Mouse (Mus musculus) stomach, embryonic 15.5 days (tissue): Measurements from ENCODE around the gene Cfap74. TPM values are rescaled to one million over a fixed set of nuclear protein-coding genes. Genes with fewer than 3 reads are reported as not detected.

Experiments
- ATAC-seq: fragments of 200-750 bp; cut with Nextera tagmentation; 2 replicates; pipeline ENCODE4 v1.8.0; 2017; ENCODE audit warnings: low read depth, moderate number of reproducible peaks, moderate TSS enrichment; ENCODE audit not compliant: insufficient read depth, low FRiP score
- H3K27ac ChIP-seq: fragments of 300-500 bp; sonication (generic); 2 replicates; pipeline ENCODE4 v1.5.1; 2015; ENCODE audit warnings: mild to moderate bottlenecking, inconsistent platforms
- H3K27me3 ChIP-seq: fragments of 300-500 bp; sonication (generic); replicated peaks from 2 replicates; pipeline ENCODE4 v1.6.1; 2015; ENCODE audit warnings: inconsistent platforms
- H3K36me3 ChIP-seq: fragments of 300-500 bp; sonication (generic); 2 replicates; pipeline ENCODE4 v1.6.1; 2015; ENCODE audit warnings: inconsistent platforms
- H3K4me1 ChIP-seq: fragments of 300-500 bp; sonication (generic); 2 replicates; pipeline ENCODE4 v1.6.1; 2015; ENCODE audit warnings: inconsistent platforms
- H3K4me2 ChIP-seq: fragments of 300-500 bp; sonication (generic); 2 replicates; pipeline ENCODE4 v1.6.1; 2015; ENCODE audit warnings: mild to moderate bottlenecking, inconsistent platforms
- H3K4me3 ChIP-seq: fragments of 300-500 bp; sonication (generic); replicated peaks from 2 replicates; pipeline ENCODE4 v1.5.1; 2015; ENCODE audit warnings: inconsistent platforms
- H3K9ac ChIP-seq: fragments of 300-500 bp; sonication (generic); 2 replicates; pipeline ENCODE4 v1.6.1; 2015; ENCODE audit warnings: inconsistent platforms
- H3K9me3 ChIP-seq: fragments of 300-500 bp; sonication (generic); 2 replicates; pipeline ENCODE4 v1.6.1; 2016; ENCODE audit warnings: inconsistent platforms
- WGBS: fragments of 180-500 bp; shearing (Covaris S2); methylation state at CpG from one replicate; pipeline ENCODE4 v1.1.7; 2015; 5-methylcytosine and 5-hydroxymethylcytosine counted together
- polyA plus RNA-seq: library from polyadenylated mRNA; unstranded; fragments of >200 nt; fragmentation: Nextera tagmentation; extraction: Ambion mirVana; gene quantifications from 2 replicates; pipeline ENCODE4 v1.2.1, GENCODE M21; 2015

The Cfap74 gene
- polyA plus RNA-seq, 1 experiment from 2014 or later = 1.5 TPM

GRCm38 (mm10) chr4:155458575-155458974 is 49.6 kb downstream of the Cfap74 start:
- H3K9ac ChIP-seq = no peak overlapping the region
- H3K36me3 ChIP-seq = no peaks in the 10 kb centered on the region
- no peaks in the 10 kb centered on the region for H3K27me3 ChIP-seq
- no peaks in the 10 kb centered on the region for H3K4me1 ChIP-seq
- H3K4me2 ChIP-seq = no peak overlapping the region
- H3K27ac ChIP-seq = no peak overlapping the region
- no peaks in the 10 kb centered on the region for H3K9me3 ChIP-seq
- no peak overlapping the region for H3K4me3 ChIP-seq
- WGBS = 83% methylated on average over 5 of the region's 5 CpGs
- no peak for ATAC-seq

GRCm38 (mm10) chr4:155463050-155463449 is 54.1 kb downstream of the Cfap74 start:
- Histone ChIP-seq H3K4me3 (no peak overlapping the region), H3K4me1 (no peaks in the 10 kb centered on the region), H3K9me3 (no peaks in the 10 kb centered on the region), H3K9ac (no peak overlapping the region), H3K4me2 (no peak overlapping the region), H3K27me3 (no peaks in the 10 kb centered on the region), H3K36me3 (no peaks in the 10 kb centered on the region), H3K27ac (no peak overlapping the region)
- 80% methylated on average over 13 of the region's 13 CpGs for WGBS
- no peak for ATAC-seq

GRCm38 (mm10) chr4:155463611-155464010 is 54.6 kb downstream of the Cfap74 start:
- 82% methylated on average over 6 of the region's 6 CpGs for WGBS
- Histone ChIP-seq H3K9me3 (no peaks in the 10 kb centered on the region), H3K4me1 (no peaks in the 10 kb centered on the region; the same call in 1 of the 2 replicates), H3K4me3 (no peak overlapping the region), H3K4me2 (no peak overlapping the region), H3K9ac (no peak overlapping the region), H3K27ac (no peak overlapping the region), H3K36me3 (no peaks in the 10 kb centered on the region), H3K27me3 (no peaks in the 10 kb centered on the region)
- no peak for ATAC-seq

- H3K36me3 ChIP-seq = no peaks in the 10 kb centered on the region
- no peak for ATAC-seq
- H3K9me3 ChIP-seq = no peaks in the 10 kb centered on the region
- H3K9ac ChIP-seq = no peak overlapping the region
- no peak overlapping the region for H3K4me3 ChIP-seq
- peaks cover 3% of the 10 kb centered on the region; the same call in 1 of the 2 replicates for H3K4me1 ChIP-seq
- no peaks in the 10 kb centered on the region for H3K27me3 ChIP-seq
- H3K27ac ChIP-seq = no peak overlapping the region
- H3K4me2 ChIP-seq = no peak overlapping the region
- WGBS = 88% methylated on average over 4 of the region's 4 CpGs
Observed at GRCm38 (mm10) chr4:155464061-155464460, 55.1 kb downstream of the Cfap74 start.

GRCm38 (mm10) chr4:155465607-155466006 is 56.6 kb downstream of the Cfap74 start:
- H3K9ac ChIP-seq = no peak overlapping the region
- H3K36me3 ChIP-seq = no peaks in the 10 kb centered on the region
- H3K4me1 ChIP-seq = peaks cover 4% of the 10 kb centered on the region; the same call in 1 of the 2 replicates
- H3K27ac ChIP-seq = no peak overlapping the region
- no peaks in the 10 kb centered on the region for H3K9me3 ChIP-seq
- peaks cover 2% of the 10 kb centered on the region; the same call in 1 of the 2 replicates for H3K27me3 ChIP-seq
- no peak overlapping the region for H3K4me2 ChIP-seq
- ATAC-seq = no peak
- no peak overlapping the region for H3K4me3 ChIP-seq
- WGBS = 73% methylated on average over 6 of the region's 6 CpGs

GRCm38 (mm10) chr4:155466080-155466479 is 57.1 kb downstream of the Cfap74 start:
- Histone ChIP-seq H3K9ac (no peak overlapping the region), H3K4me3 (no peak overlapping the region), H3K4me1 (peaks cover 4% of the 10 kb centered on the region; the same call in 1 of the 2 replicates), H3K27ac (no peak overlapping the region), H3K4me2 (no peak overlapping the region), H3K36me3 (no peaks in the 10 kb centered on the region), H3K9me3 (no peaks in the 10 kb centered on the region), H3K27me3 (peaks cover 3% of the 10 kb centered on the region; the same call in 1 of the 2 replicates)
- ATAC-seq = no peak
- 85% methylated on average over 5 of the region's 5 CpGs for WGBS

GRCm38 (mm10) chr4:155467237-155468010 is 58.4 kb downstream of the Cfap74 start:
- H3K27ac ChIP-seq = no peak overlapping the region
- H3K4me1 ChIP-seq = peaks cover 4% of the 10 kb centered on the region; the same call in 1 of the 2 replicates
- H3K27me3 ChIP-seq = peaks cover 3% of the 10 kb centered on the region; the same call in 1 of the 2 replicates
- H3K36me3 ChIP-seq = no peaks in the 10 kb centered on the region
- no peak overlapping the region for H3K4me3 ChIP-seq
- ATAC-seq = no peak
- WGBS = 84% methylated on average over 13 of the region's 13 CpGs
- no peak overlapping the region for H3K4me2 ChIP-seq
- no peak overlapping the region for H3K9ac ChIP-seq
- H3K9me3 ChIP-seq = no peaks in the 10 kb centered on the region

- Histone ChIP-seq H3K4me3 (peak within 1 kb of the TSS; percentile 36), H3K4me1 (peaks cover 8% of the 10 kb centered on the region; the same call in 1 of the 2 replicates), H3K4me2 (peak within 1 kb of the TSS; percentile 62), H3K9ac (no peak within 1 kb of the TSS), H3K9me3 (no peaks in the 10 kb centered on the region), H3K27ac (no peak within 1 kb of the TSS), H3K27me3 (peaks cover 3% of the 10 kb centered on the region; the same call in 1 of the 2 replicates), H3K36me3 (no peaks in the 10 kb centered on the region)
- 11% methylated on average over 21 of the region's 21 CpGs for WGBS
- peak; percentile 44; the same call in 1 of the 2 replicates for ATAC-seq
Observed at GRCm38 (mm10) chr4:155468952-155469351, 60.0 kb downstream of the Cfap74 start, which contains the start of gene Tmem52. Gene Tmem52 (plus strand): TSS chr4:155469114.

- 84% methylated on average over 18 of the region's 18 CpGs for WGBS
- Histone ChIP-seq H3K27ac (no peak overlapping the region), H3K36me3 (no peaks in the 10 kb centered on the region), H3K27me3 (peaks cover 3% of the 10 kb centered on the region; the same call in 1 of the 2 replicates), H3K4me3 (peak overlapping the region; percentile 36; the same call in 1 of the 2 replicates), H3K4me2 (no peak overlapping the region; the same call in 1 of the 2 replicates), H3K4me1 (peaks cover 8% of the 10 kb centered on the region; the same call in 1 of the 2 replicates), H3K9ac (no peak overlapping the region), H3K9me3 (no peaks in the 10 kb centered on the region)
- ATAC-seq = no peak
Observed at GRCm38 (mm10) chr4:155469590-155470262, 60.7 kb downstream of the Cfap74 start.

GRCm38 (mm10) chr4:155470263-155470953 is 61.4 kb downstream of the Cfap74 start:
- Histone ChIP-seq H3K9me3 (no peaks in the 10 kb centered on the region), H3K4me3 (no peak overlapping the region), H3K9ac (no peak overlapping the region), H3K27ac (no peak overlapping the region), H3K4me2 (no peak overlapping the region), H3K27me3 (peaks cover 3% of the 10 kb centered on the region; the same call in 1 of the 2 replicates), H3K4me1 (peaks cover 8% of the 10 kb centered on the region; the same call in 1 of the 2 replicates), H3K36me3 (no peaks in the 10 kb centered on the region)
- no peak for ATAC-seq
- 75% methylated on average over 16 of the region's 16 CpGs for WGBS

GRCm38 (mm10) chr4:155470997-155471396 is 62.0 kb downstream of the Cfap74 start:
- Histone ChIP-seq H3K9ac (no peak overlapping the region), H3K4me1 (peaks cover 8% of the 10 kb centered on the region; the same call in 1 of the 2 replicates), H3K4me3 (no peak overlapping the region), H3K9me3 (no peaks in the 10 kb centered on the region), H3K27me3 (peaks cover 3% of the 10 kb centered on the region; the same call in 1 of the 2 replicates), H3K4me2 (no peak overlapping the region), H3K36me3 (no peaks in the 10 kb centered on the region), H3K27ac (no peak overlapping the region)
- no peak for ATAC-seq
- 83% methylated on average over 7 of the region's 7 CpGs for WGBS
